Mouse (Mus musculus) forebrain, embryonic 11.5 days (tissue): ENCODE results near the gene Sept11. TPM values are rescaled to one million over a fixed set of nuclear protein-coding genes. Genes with fewer than 3 reads are reported as not detected.
A peak's percentile ranks its signal among the peaks of the same experiment; 100 is the strongest.

Experiments
- ATAC-seq: fragments of 200-750 bp; cut with Nextera tagmentation; replicated peaks from 2 replicates; pipeline ENCODE4 v1.8.0; 2017; ENCODE audit warnings: moderate TSS enrichment; ENCODE audit not compliant: low FRiP score
- DNase-seq: peaks from one replicate; pipeline ENCODE4 v3.0.0-alpha.2; 2017; ENCODE audit warnings: low spot score
- H3K27ac ChIP-seq: fragments of 300-500 bp; sonication (generic); 2 replicates; pipeline ENCODE4 v1.5.1; 2014; ENCODE audit warnings: low read depth, low read length
- H3K27me3 ChIP-seq: fragments of 300-500 bp; sonication (generic); 2 replicates; pipeline ENCODE4 v1.6.1; 2014; ENCODE audit warnings: mild to moderate bottlenecking, low read length, mixed read lengths; ENCODE audit not compliant: control insufficient read depth, insufficient read depth
- H3K36me3 ChIP-seq: fragments of 300-500 bp; sonication (generic); 2 replicates; pipeline ENCODE4 v1.6.1; 2014; ENCODE audit warnings: mild to moderate bottlenecking, low read length, moderate library complexity, mixed read lengths; ENCODE audit not compliant: control insufficient read depth, insufficient read depth
- H3K4me1 ChIP-seq: fragments of 300-500 bp; sonication (generic); replicated peaks from 2 replicates; pipeline ENCODE4 v1.6.1; 2014; ENCODE audit warnings: low read length, mixed read lengths; ENCODE audit not compliant: control insufficient read depth, insufficient read depth
- H3K4me2 ChIP-seq: fragments of 300-500 bp; sonication (generic); 2 replicates; pipeline ENCODE4 v1.6.1; 2014; ENCODE audit warnings: low read depth, mild to moderate bottlenecking, low read length, moderate library complexity, mixed read lengths; ENCODE audit not compliant: severe bottlenecking
- H3K4me3 ChIP-seq: fragments of 300-500 bp; sonication (generic); 2 replicates; pipeline ENCODE4 v1.5.1; 2014; ENCODE audit warnings: low read depth, low read length
- H3K9ac ChIP-seq: fragments of 300-500 bp; sonication (generic); 2 replicates; pipeline ENCODE4 v1.6.1; 2014; ENCODE audit warnings: low read length
- H3K9me3 ChIP-seq: fragments of 300-500 bp; sonication (generic); 2 replicates; pipeline ENCODE4 v1.6.1; 2016; ENCODE audit warnings: low read length, mixed read lengths; ENCODE audit not compliant: control insufficient read depth
- whole genome bisulfite sequencing: fragments of 180-500 bp; shearing (Covaris S2); extraction: QIAGEN DNeasy Blood & Tissue Kit; methylation state at CpG from one replicate; pipeline ENCODE4 v1.1.7; 2014; 5-methylcytosine and 5-hydroxymethylcytosine counted together
- polyA plus RNA-seq: library from polyadenylated mRNA; unstranded; fragments of >200 nt; fragmentation: Nextera tagmentation; extraction: Ambion mirVana; gene quantifications from 2 replicates; pipeline ENCODE4 v1.2.1, GENCODE M21; 2014

The Sept11 gene
- polyA plus RNA-seq, 1 experiment from 2014 or later: 296 TPM

GRCm38 (mm10) chr5:93184548-93184947 lies 91.3 kb downstream of the Sept11 start:
- H3K4me1 ChIP-seq: no peaks in the 10 kb centered on the region
- no peak overlapping the region for H3K9ac ChIP-seq
- H3K36me3 ChIP-seq: peaks cover 6% of the 10 kb centered on the region; the same call in 1 of the 2 replicates
- DNase-seq (no peak), ATAC-seq (no peak)
- H3K27me3 ChIP-seq: no peaks in the 10 kb centered on the region
- H3K9me3 ChIP-seq: no peaks in the 10 kb centered on the region
- H3K27ac ChIP-seq: no peak overlapping the region
- H3K4me3 ChIP-seq: no peak overlapping the region
- no peak overlapping the region for H3K4me2 ChIP-seq
- WGBS: 93% methylated on average over 6 of the region's 6 CpGs

GRCm38 (mm10) chr5:93189607-93190006 lies 96.4 kb downstream of the Sept11 start:
- Histone ChIP-seq H3K4me2 (no peak overlapping the region), H3K4me1 (no peaks in the 10 kb centered on the region), H3K36me3 (peaks cover 3% of the 10 kb centered on the region; the same call in 1 of the 2 replicates), H3K9ac (no peak overlapping the region), H3K4me3 (no peak overlapping the region), H3K9me3 (no peaks in the 10 kb centered on the region), H3K27me3 (no peaks in the 10 kb centered on the region), H3K27ac (no peak overlapping the region)
- ATAC-seq (no peak), DNase-seq (no peak)
- 71% methylated on average over 3 of the region's 3 CpGs for WGBS

- no peak overlapping the region for H3K9ac ChIP-seq
- ATAC-seq (no peak), DNase-seq (no peak)
- WGBS: 94% methylated on average over 5 of the region's 5 CpGs
- H3K36me3 ChIP-seq: no peaks in the 10 kb centered on the region; the same call in 1 of the 2 replicates
- H3K27me3 ChIP-seq: no peaks in the 10 kb centered on the region
- no peak overlapping the region for H3K4me2 ChIP-seq
- H3K4me3 ChIP-seq: no peak overlapping the region
- H3K4me1 ChIP-seq: no peaks in the 10 kb centered on the region
- no peak overlapping the region for H3K27ac ChIP-seq
- H3K9me3 ChIP-seq: no peaks in the 10 kb centered on the region
Measured at GRCm38 (mm10) chr5:93190428-93190827, 97.2 kb downstream of the Sept11 start.

- Histone ChIP-seq H3K4me2 (no peak overlapping the region), H3K27me3 (no peaks in the 10 kb centered on the region), H3K4me3 (no peak overlapping the region), H3K4me1 (no peaks in the 10 kb centered on the region), H3K36me3 (peaks cover 10% of the 10 kb centered on the region), H3K9me3 (no peaks in the 10 kb centered on the region), H3K27ac (no peak overlapping the region), H3K9ac (no peak overlapping the region)
- DNase-seq (no peak), ATAC-seq (no peak)
- WGBS: 92% methylated on average over 3 of the region's 3 CpGs
Measured at GRCm38 (mm10) chr5:93198232-93198631, 105.0 kb downstream of the Sept11 start.

GRCm38 (mm10) chr5:93201181-93201580 lies 107.9 kb downstream of the Sept11 start:
- DNase-seq: no peak
- H3K4me1 ChIP-seq: peaks cover 5% of the 10 kb centered on the region; the same call in 1 of the 2 replicates
- peaks cover 10% of the 10 kb centered on the region for H3K36me3 ChIP-seq
- WGBS: 77% methylated on average over 1 of the region's 1 CpGs
- no peaks in the 10 kb centered on the region for H3K27me3 ChIP-seq
- no peaks in the 10 kb centered on the region for H3K9me3 ChIP-seq
- no peak overlapping the region for H3K4me2 ChIP-seq
- H3K4me3 ChIP-seq: no peak overlapping the region
- no peak for ATAC-seq
- H3K27ac ChIP-seq: no peak overlapping the region
- H3K9ac ChIP-seq: no peak overlapping the region

GRCm38 (mm10) chr5:93205371-93206108 lies 112.3 kb downstream of the Sept11 start:
- Histone ChIP-seq H3K27me3 (no peaks in the 10 kb centered on the region), H3K9me3 (no peaks in the 10 kb centered on the region), H3K4me2 (peak overlapping the region; percentile 71), H3K4me1 (peaks cover 5% of the 10 kb centered on the region; the same call in 1 of the 2 replicates), H3K4me3 (peak overlapping the region; percentile 90), H3K36me3 (no peaks in the 10 kb centered on the region; the same call in 1 of the 2 replicates), H3K9ac (peak overlapping the region; percentile 93), H3K27ac (peak overlapping the region; percentile 85)
- peak; percentile 64 for ATAC-seq
- DNase-seq: peak; percentile 78
- WGBS: 1% methylated on average over 52 of the region's 63 CpGs

GRCm38 (mm10) chr5:93206109-93207005 lies 113.1 kb downstream of the Sept11 start, which contains the start of the genes Ccni and 2010109A12Rik:
Ccni (minus strand) TSS chr5:93206495.
2010109A12Rik (plus strand) TSS chr5:93206518.
- ATAC-seq: peak; percentile 96
- H3K4me3 ChIP-seq: peak within 1 kb of the TSS; percentile 90
- under 1% methylated on average over 77 of the region's 79 CpGs for WGBS

GRCm38 (mm10) chr5:93207006-93207348 lies 113.7 kb downstream of the Sept11 start:
- DNase-seq (no peak), ATAC-seq (peak; percentile 31; the same call in 1 of the 2 replicates)
- no peaks in the 10 kb centered on the region for H3K36me3 ChIP-seq
- H3K4me1 ChIP-seq: peaks cover 5% of the 10 kb centered on the region; the same call in 1 of the 2 replicates
- peak overlapping the region; percentile 68 for H3K27ac ChIP-seq
- no peaks in the 10 kb centered on the region for H3K9me3 ChIP-seq
- 9% methylated on average over 6 of the region's 6 CpGs for WGBS
- H3K9ac ChIP-seq: peak overlapping the region; percentile 93
- peak overlapping the region; percentile 48 for H3K4me2 ChIP-seq
- H3K4me3 ChIP-seq: peak overlapping the region; percentile 90
- no peaks in the 10 kb centered on the region for H3K27me3 ChIP-seq

More at GRCm38 (mm10) chr5:93206109-93207005, 113.1 kb downstream of the Sept11 start, which contains the start of the genes Ccni and 2010109A12Rik:
- Histone ChIP-seq H3K4me1 (peaks cover 5% of the 10 kb centered on the region; the same call in 1 of the 2 replicates), H3K9me3 (no peaks in the 10 kb centered on the region), H3K4me2 (peak within 1 kb of the TSS; percentile 71), H3K27me3 (no peaks in the 10 kb centered on the region), H3K9ac (peak within 1 kb of the TSS; percentile 93), H3K27ac (peak within 1 kb of the TSS; percentile 85), H3K36me3 (no peaks in the 10 kb centered on the region)
- DNase-seq: peak; percentile 96
